Mouse (Mus musculus): ENCODE measurements around the gene Dnajc7.

- no peak for TF ChIP-seq TCF12 (IDR thresholded peaks at IDR 0.05; ENCODE audit: insufficient read depth, poor library complexity, severe bottlenecking)
- no peak for TF ChIP-seq POLR2A (IDR thresholded peaks at IDR 0.05; ENCODE audit: insufficient read length, low read depth)
- TF ChIP-seq MYOD1 (IDR thresholded peaks at IDR 0.05; ENCODE audit: control insufficient read depth in 1 of 3, insufficient read length in 2 of 3, low read depth in 2 of 3), result no peak
Measured at GRCm38 (mm10) chr11:100613241-100613640, 6.7 kb downstream of the Dnajc7 start.
